Mouse (Mus musculus): ENCODE data around the gene Polq.
"Not testable (repeated sequence)": the region's sequence is repeated elsewhere in the genome, so short reads cannot be mapped to it uniquely, and the experiment has no call there.

Gene Polq

GRCm38 (mm10) chr16:37094169-37094833, 82.7 kb downstream of the Polq start:
- CTCF ChIA-PET: no interaction called here

- CTCF ChIA-PET: no interaction called here
Observed at GRCm38 (mm10) chr16:37108763-37109162, 97.2 kb downstream of the Polq start.

- CTCF ChIA-PET: no interaction called here
Observed at GRCm38 (mm10) chr16:37109285-37109684, 97.7 kb downstream of the Polq start.

GRCm38 (mm10) chr16:37125190-37125589, 113.6 kb downstream of the Polq start:
- CTCF ChIA-PET: not testable (repeated sequence)

Measured in spleen, embryonic (tissue).